Mouse (Mus musculus) spleen, adult 2 months (tissue): Measurements from ENCODE around the gene Eif5a.

Source experiments
- CTCF ChIP-seq: fragments of 200-500 bp; IDR thresholded peaks from 2 replicates; pipeline ENCODE4 v1.5.1; 2011; ENCODE audit warnings: mild to moderate bottlenecking, inconsistent platforms; ENCODE audit not compliant: insufficient read depth, insufficient read length, insufficient replicate concordance; ENCODE audit errors: extremely low read depth
- POLR2A ChIP-seq: fragments of 200-500 bp; IDR thresholded peaks from 2 replicates; pipeline ENCODE4 v1.6.1; 2011; ENCODE audit warnings: low read depth, low read length, inconsistent platforms

GRCm38 (mm10) chr11:69945216-69945615, 23.5 kb upstream of the Eif5a start:
- TF ChIP-seq CTCF: no peak
- TF ChIP-seq POLR2A: no peak
